Mouse (Mus musculus): ENCODE measurements at regions not wholly inside any gene's neighbourhood (a gene's known extent, or its start where the extent isn't known, plus 50 kb on each side); places are given as distances from the start of the nearest gene placed in this dataset.

GRCm38 (mm10) chr6:139027696-139028095, 369.4 kb upstream of the Igbp1b start:
- no peak for TF ChIP-seq POLR2A (IDR thresholded peaks at IDR 0.05; ENCODE audit: borderline replicate concordance, extremely low read depth, insufficient read depth, insufficient read length, poor library complexity, severe bottlenecking)
- no peak for TF ChIP-seq CTCF (IDR thresholded peaks at IDR 0.05; ENCODE audit: borderline replicate concordance, extremely low read depth, insufficient read depth, insufficient read length)
- peak; percentile 24 for DNase-seq (ENCODE audit: low read depth)

- TF ChIP-seq CTCF (IDR thresholded peaks at IDR 0.05; ENCODE audit: borderline replicate concordance, extremely low read depth, insufficient read depth, insufficient read length): peak; percentile 17; the same call in 1 of the 2 replicates
- no peak for TF ChIP-seq POLR2A (IDR thresholded peaks at IDR 0.05; ENCODE audit: borderline replicate concordance, extremely low read depth, insufficient read depth, insufficient read length, poor library complexity, severe bottlenecking)
- no peak for DNase-seq (ENCODE audit: low read depth)
Measured at GRCm38 (mm10) chr6:139014526-139014925, 356.2 kb upstream of the Igbp1b start.

- DNase-seq (ENCODE audit: low read depth): no peak
- TF ChIP-seq CTCF (IDR thresholded peaks at IDR 0.05; ENCODE audit: borderline replicate concordance, extremely low read depth, insufficient read depth, insufficient read length): no peak
- TF ChIP-seq POLR2A (IDR thresholded peaks at IDR 0.05; ENCODE audit: borderline replicate concordance, extremely low read depth, insufficient read depth, insufficient read length, poor library complexity, severe bottlenecking): no peak
Measured at GRCm38 (mm10) chr6:139010501-139010900, 352.2 kb upstream of the Igbp1b start.
